Mouse (Mus musculus): ENCODE results near the gene Plekha7. TPM values are rescaled to one million over a fixed set of nuclear protein-coding genes. Genes with fewer than 3 reads are reported as not detected.

Gene Plekha7
- polyA plus RNA-seq (2015; fragmentation: Nextera tagmentation; extraction: Ambion mirVana): 5.7 and 7.0 TPM in 2 replicates

- DNase-seq (ENCODE audit: low spot score): peak; percentile 77
- under 1% methylated on average over 59 of the region's 65 CpGs for WGBS
Measured at GRCm38 (mm10) chr7:116307871-116308631, at the start of gene Plekha7. Gene Plekha7, minus strand, starts transcription at chr7:116308376.

GRCm38 (mm10) chr7:116336226-116336625 is 28.1 kb upstream of the Plekha7 start:
- H3K4me2 ChIP-seq (replicated peaks; ENCODE audit: low read depth, low read length): no peak overlapping the region
- no peaks in the 10 kb centered on the region for H3K27me3 ChIP-seq (replicated peaks; ENCODE audit: insufficient read depth, low read length)
- DNase-seq (ENCODE audit: low spot score) (peak; percentile 93), ATAC-seq (peak; percentile 54)
- WGBS: 30% methylated on average over 1 of the region's 1 CpGs
- H3K36me3 ChIP-seq (ENCODE audit: insufficient read depth, low read length): peaks cover 6% of the 10 kb centered on the region
- H3K4me3 ChIP-seq (ENCODE audit: low read depth, low read length): no peak overlapping the region
- H3K9me3 ChIP-seq (ENCODE audit: low read length): no peaks in the 10 kb centered on the region
- peaks cover 5% of the 10 kb centered on the region for H3K4me1 ChIP-seq (ENCODE audit: insufficient read depth, low read depth, low read length)
- TF ChIP-seq CTCF (IDR thresholded peaks at IDR 0.05) (peak; percentile 72), EP300 (IDR thresholded peaks at IDR 0.05) (no peak)
- no peak overlapping the region for H3K9ac ChIP-seq (replicated peaks; ENCODE audit: low read depth)
- H3K27ac ChIP-seq (ENCODE audit: low read length): no peak overlapping the region

More at GRCm38 (mm10) chr7:116307871-116308631, at the start of gene Plekha7:
- peak; percentile 78 for ATAC-seq
- H3K27ac ChIP-seq (ENCODE audit: low read length): peak within 1 kb of the TSS; percentile 47; the same call in 1 of the 2 replicates
- no peak for TF ChIP-seq EP300 (IDR thresholded peaks at IDR 0.05)
- H3K4me1 ChIP-seq (ENCODE audit: insufficient read depth, low read depth, low read length): 0 out of 2 replicates have a peak, but pooled peaks cover 3% of the 10 kb centered on the region
- peak within 1 kb of the TSS; percentile 67 for H3K4me3 ChIP-seq (ENCODE audit: low read depth, low read length)
- peaks cover 8% of the 10 kb centered on the region; the same call in 1 of the 2 replicates for H3K27me3 ChIP-seq (replicated peaks; ENCODE audit: insufficient read depth, low read length)
- H3K36me3 ChIP-seq (ENCODE audit: insufficient read depth, low read length): no peaks in the 10 kb centered on the region
- H3K9me3 ChIP-seq (ENCODE audit: low read length): no peaks in the 10 kb centered on the region
- peak within 1 kb of the TSS; percentile 16 for H3K9ac ChIP-seq (replicated peaks; ENCODE audit: low read depth)
- H3K4me2 ChIP-seq (replicated peaks; ENCODE audit: low read depth, low read length): peak within 1 kb of the TSS; percentile 94

GRCm38 (mm10) chr7:116335133-116335532 is 27.0 kb upstream of the Plekha7 start:
- Histone ChIP-seq H3K9me3 (ENCODE audit: low read length) (no peaks in the 10 kb centered on the region), H3K9ac (replicated peaks; ENCODE audit: low read depth) (no peak overlapping the region), H3K27me3 (replicated peaks; ENCODE audit: insufficient read depth, low read length) (no peaks in the 10 kb centered on the region), H3K36me3 (ENCODE audit: insufficient read depth, low read length) (peaks cover 12% of the 10 kb centered on the region), H3K4me2 (replicated peaks; ENCODE audit: low read depth, low read length) (no peak overlapping the region; the same call in 1 of the 2 replicates), H3K4me3 (ENCODE audit: low read depth, low read length) (no peak overlapping the region), H3K4me1 (ENCODE audit: insufficient read depth, low read depth, low read length) (peaks cover 5% of the 10 kb centered on the region), H3K27ac (ENCODE audit: low read length) (no peak overlapping the region)
- ATAC-seq: no peak
- TF ChIP-seq EP300 (IDR thresholded peaks at IDR 0.05): no peak
- no peak for TF ChIP-seq CTCF (IDR thresholded peaks at IDR 0.05)
- DNase-seq (ENCODE audit: low spot score): no peak
- WGBS: 59% methylated on average over 6 of the region's 6 CpGs

- Histone ChIP-seq H3K27me3 (replicated peaks; ENCODE audit: insufficient read depth, low read length) (no peaks in the 10 kb centered on the region), H3K36me3 (ENCODE audit: insufficient read depth, low read length) (peaks cover 8% of the 10 kb centered on the region), H3K27ac (ENCODE audit: low read length) (0 out of 2 replicates have a peak overlapping the region, but pooled peaks have one; percentile 51), H3K9ac (replicated peaks; ENCODE audit: low read depth) (peak overlapping the region; percentile 96), H3K4me3 (ENCODE audit: low read depth, low read length) (peak overlapping the region; percentile 87), H3K9me3 (ENCODE audit: low read length) (no peaks in the 10 kb centered on the region), H3K4me1 (ENCODE audit: insufficient read depth, low read depth, low read length) (peaks cover 5% of the 10 kb centered on the region), H3K4me2 (replicated peaks; ENCODE audit: low read depth, low read length) (peak overlapping the region; percentile 82)
- ATAC-seq: no peak
- 9% methylated on average over 8 of the region's 8 CpGs for WGBS
- DNase-seq (ENCODE audit: low spot score): peak; percentile 19
- TF ChIP-seq EP300 (IDR thresholded peaks at IDR 0.05): no peak
- no peak for TF ChIP-seq CTCF (IDR thresholded peaks at IDR 0.05)
Measured at GRCm38 (mm10) chr7:116334669-116335038, 26.5 kb upstream of the Plekha7 start.

- H3K27ac ChIP-seq (ENCODE audit: low read length): peak within 1 kb of the TSS; percentile 86
- no peaks in the 10 kb centered on the region for H3K27me3 ChIP-seq (replicated peaks; ENCODE audit: insufficient read depth, low read length)
- TF ChIP-seq EP300 (IDR thresholded peaks at IDR 0.05) (no peak), CTCF (IDR thresholded peaks at IDR 0.05) (no peak)
- ATAC-seq (peak; percentile 99), DNase-seq (ENCODE audit: low spot score) (peak; percentile 99)
- H3K9me3 ChIP-seq (ENCODE audit: low read length): no peaks in the 10 kb centered on the region
- peak within 1 kb of the TSS; percentile 87 for H3K4me3 ChIP-seq (ENCODE audit: low read depth, low read length)
- H3K4me1 ChIP-seq (ENCODE audit: insufficient read depth, low read depth, low read length): peaks cover 5% of the 10 kb centered on the region
- peaks cover 6% of the 10 kb centered on the region for H3K36me3 ChIP-seq (ENCODE audit: insufficient read depth, low read length)
- WGBS: under 1% methylated on average over 77 of the region's 78 CpGs
- H3K9ac ChIP-seq (replicated peaks; ENCODE audit: low read depth): peak within 1 kb of the TSS; percentile 96
- peak within 1 kb of the TSS; percentile 82 for H3K4me2 ChIP-seq (replicated peaks; ENCODE audit: low read depth, low read length)
Measured at GRCm38 (mm10) chr7:116333713-116334668, 25.8 kb upstream of the Plekha7 start, which contains the start of gene Rps13. Gene Rps13, minus strand, starts transcription at chr7:116334195.

GRCm38 (mm10) chr7:116331246-116331645 is 23.1 kb upstream of the Plekha7 start:
- no peak for ATAC-seq
- no peak overlapping the region for H3K9ac ChIP-seq (replicated peaks; ENCODE audit: low read depth)
- no peak for TF ChIP-seq EP300 (IDR thresholded peaks at IDR 0.05)
- TF ChIP-seq CTCF (IDR thresholded peaks at IDR 0.05): no peak
- DNase-seq (ENCODE audit: low spot score): no peak
- no peaks in the 10 kb centered on the region for H3K27me3 ChIP-seq (replicated peaks; ENCODE audit: insufficient read depth, low read length)
- no peak overlapping the region for H3K27ac ChIP-seq (ENCODE audit: low read length)
- peaks cover 6% of the 10 kb centered on the region for H3K36me3 ChIP-seq (ENCODE audit: insufficient read depth, low read length)
- WGBS: 84% methylated on average over 2 of the region's 2 CpGs
- no peak overlapping the region for H3K4me2 ChIP-seq (replicated peaks; ENCODE audit: low read depth, low read length)
- H3K9me3 ChIP-seq (ENCODE audit: low read length): no peaks in the 10 kb centered on the region
- peaks cover 5% of the 10 kb centered on the region for H3K4me1 ChIP-seq (ENCODE audit: insufficient read depth, low read depth, low read length)
- H3K4me3 ChIP-seq (ENCODE audit: low read depth, low read length): no peak overlapping the region
